Mouse (Mus musculus): ENCODE data around the gene Il27ra. TPM values are rescaled to one million over a fixed set of nuclear protein-coding genes. Genes with fewer than 3 reads are reported as not detected.
"Not testable (repeated sequence)": the region's sequence is repeated elsewhere in the genome, so short reads cannot be mapped to it uniquely, and the experiment has no call there.

Il27ra gene
- polyA plus RNA-seq, 1 experiment from 2014 or later, result 1.4 TPM

DNA sequence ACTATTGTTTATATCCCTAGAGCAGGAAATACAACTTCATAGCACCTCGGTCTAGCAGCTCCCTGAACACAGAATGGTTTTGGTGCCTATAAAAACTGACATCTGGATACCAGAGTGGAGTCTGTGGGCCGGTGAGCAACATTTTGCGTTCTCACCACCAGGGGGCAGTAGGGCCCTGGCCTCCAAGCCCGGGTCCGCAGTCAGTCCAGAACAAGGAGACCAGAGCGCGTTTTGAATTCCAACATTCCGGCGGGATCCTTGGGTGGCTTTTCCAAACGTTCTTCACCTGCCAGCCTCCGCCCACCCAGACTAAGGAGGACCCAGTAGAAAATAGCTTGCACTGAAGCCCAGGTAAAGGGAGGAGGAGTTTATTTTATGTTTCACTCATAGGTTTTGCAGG, 32.5 kb downstream of the Il27ra start:
- 2% methylated on average over 11 of the region's 11 CpGs for WGBS
- H3K4me1 ChIP-seq, result peaks cover 35% of the 10 kb centered on the region
- no peaks in the 10 kb centered on the region for H3K9me3 ChIP-seq
- H3K27ac ChIP-seq, result no peak overlapping the region
- H3K4me3 ChIP-seq, result no peak overlapping the region
- H3K36me3 ChIP-seq, result no peaks in the 10 kb centered on the region
- peak; percentile 92 for DNase-seq (ENCODE audit: low spot score)
- H3K27me3 ChIP-seq (ENCODE audit: insufficient read depth, poor library complexity, severe bottlenecking), result peaks cover 43% of the 10 kb centered on the region

DNA sequence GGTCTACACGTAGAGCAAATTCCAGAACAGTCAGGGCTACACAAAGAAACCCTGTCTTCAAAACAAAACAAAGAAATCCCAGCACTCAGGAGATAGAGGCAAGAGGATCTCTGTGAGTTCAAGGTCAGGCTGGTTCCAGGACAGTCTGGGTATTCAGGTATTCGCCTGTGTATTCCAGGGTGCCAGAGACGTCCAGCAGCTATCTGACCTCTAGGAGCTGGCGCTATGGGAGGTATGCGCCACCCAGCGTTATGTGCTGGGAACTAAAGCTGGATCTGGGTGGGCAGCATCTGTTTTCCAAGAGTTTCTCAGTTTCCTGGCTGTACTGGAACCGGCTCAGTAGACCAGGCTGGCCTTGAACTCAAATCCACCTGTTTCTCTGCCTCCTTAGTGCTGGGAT, 34.0 kb downstream of the Il27ra start:
- peaks cover 45% of the 10 kb centered on the region for H3K4me1 ChIP-seq
- no peak overlapping the region for H3K27ac ChIP-seq
- WGBS, result 29% methylated on average over 7 of the region's 7 CpGs
- peaks cover 37% of the 10 kb centered on the region for H3K27me3 ChIP-seq (ENCODE audit: insufficient read depth, poor library complexity, severe bottlenecking)
- H3K9me3 ChIP-seq, result no peaks in the 10 kb centered on the region
- no peak for DNase-seq (ENCODE audit: low spot score)
- H3K36me3 ChIP-seq, result no peaks in the 10 kb centered on the region
- no peak overlapping the region for H3K4me3 ChIP-seq

DNA sequence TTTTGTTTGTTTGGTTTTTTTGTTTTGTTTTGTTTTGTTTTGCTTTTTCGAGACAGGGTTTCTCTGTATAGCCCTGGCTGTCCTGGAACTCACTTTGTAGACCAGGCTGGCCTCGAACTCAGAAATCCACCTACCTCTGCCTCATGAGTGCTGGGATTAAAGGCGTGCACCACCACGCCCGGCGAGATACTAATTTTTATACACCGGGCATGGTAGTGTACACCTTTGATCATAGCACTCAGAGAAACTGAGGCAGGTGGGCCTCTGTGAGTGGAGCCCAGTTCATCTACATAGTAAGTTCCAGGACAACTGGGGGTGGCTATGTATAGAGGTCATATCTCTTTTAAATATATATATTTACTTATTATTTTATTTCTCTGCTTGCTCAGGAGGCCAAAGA, 36.9 kb downstream of the Il27ra start:
- not testable (repeated sequence) for H3K27ac ChIP-seq; DNase-seq (ENCODE audit: low spot score); H3K4me3 ChIP-seq; H3K9me3 ChIP-seq
- H3K4me1 ChIP-seq, result peaks cover 32% of the 10 kb centered on the region
- peaks cover 20% of the 10 kb centered on the region for H3K36me3 ChIP-seq
- H3K27me3 ChIP-seq (ENCODE audit: insufficient read depth, poor library complexity, severe bottlenecking), result peaks cover 37% of the 10 kb centered on the region
- 92% methylated on average over 7 of the region's 7 CpGs for WGBS

DNA sequence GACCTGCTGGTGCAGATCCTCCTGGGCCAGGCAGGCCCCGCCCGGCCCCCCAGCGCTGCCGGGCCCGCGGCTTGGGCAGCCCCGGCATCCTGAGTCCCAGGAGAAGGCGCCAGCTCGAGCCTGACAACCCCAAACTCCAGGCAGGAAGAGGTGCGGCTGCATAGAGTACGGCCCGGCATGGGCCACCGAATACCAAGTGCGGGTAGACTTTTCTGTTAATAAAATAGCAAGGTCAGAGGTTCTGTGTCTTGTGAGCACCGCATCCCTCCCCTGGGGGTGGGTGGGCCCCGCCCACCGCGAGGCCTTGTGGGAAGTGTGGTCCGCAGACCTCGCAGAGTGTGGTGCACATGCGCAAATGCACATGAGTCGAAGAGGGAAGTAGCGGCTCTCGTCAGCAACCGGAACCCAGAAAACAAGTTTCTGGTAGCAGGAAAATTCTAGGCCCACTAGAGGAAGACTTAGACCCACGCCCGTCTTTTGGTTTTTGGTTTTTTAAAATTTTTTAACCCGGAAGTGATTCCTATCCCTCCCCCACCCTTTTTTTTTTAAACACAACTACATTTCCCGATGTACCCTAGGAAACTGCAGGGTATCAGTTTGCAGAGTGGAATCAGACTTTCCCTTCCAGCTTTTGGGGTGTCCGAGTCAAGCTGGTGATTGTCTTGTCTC, 37.7 kb downstream of the Il27ra start:
- peaks cover 29% of the 10 kb centered on the region for H3K36me3 ChIP-seq
- peak; percentile 97 for DNase-seq (ENCODE audit: low spot score)
- H3K4me1 ChIP-seq, result peaks cover 28% of the 10 kb centered on the region
- peak overlapping the region; percentile 86 for H3K27ac ChIP-seq
- no peaks in the 10 kb centered on the region for H3K9me3 ChIP-seq
- H3K4me3 ChIP-seq, result peak overlapping the region; percentile 69
- peaks cover 37% of the 10 kb centered on the region for H3K27me3 ChIP-seq (ENCODE audit: insufficient read depth, poor library complexity, severe bottlenecking)
- WGBS, result 1% methylated on average over 30 of the region's 30 CpGs

DNA sequence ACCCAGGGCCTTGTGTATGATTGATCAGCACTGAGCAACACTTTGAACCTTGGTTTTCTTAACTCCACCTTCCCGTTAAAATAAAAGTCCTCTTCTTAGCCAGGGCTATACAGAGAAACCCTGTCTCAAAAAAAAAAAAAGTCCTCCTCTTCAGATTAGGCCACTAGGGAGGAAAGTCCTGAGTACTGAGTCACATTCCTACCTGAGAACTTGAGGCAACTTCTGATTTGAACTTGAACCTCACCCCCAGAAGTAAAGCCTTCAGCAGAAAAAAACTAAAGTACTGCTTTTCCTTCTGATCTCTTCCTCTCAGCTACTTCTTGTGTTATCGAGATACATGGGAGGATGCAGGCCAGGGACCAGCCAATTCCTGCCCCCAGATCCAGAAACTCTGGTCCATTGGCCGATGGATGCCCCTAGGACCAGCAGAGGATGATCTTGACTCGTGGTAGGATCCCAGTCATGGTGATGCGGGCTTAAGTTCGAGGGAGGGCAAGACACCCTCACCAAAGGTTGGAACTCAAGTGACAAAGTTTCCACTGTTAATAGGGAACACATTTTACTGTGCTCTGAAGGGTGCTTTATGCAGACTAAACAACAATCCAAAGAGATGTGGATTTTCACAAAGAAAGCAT, 38.7 kb downstream of the Il27ra start:
- Histone ChIP-seq H3K36me3 (peaks cover 37% of the 10 kb centered on the region), H3K27ac (no peak overlapping the region), H3K9me3 (no peaks in the 10 kb centered on the region), H3K27me3 (ENCODE audit: insufficient read depth, poor library complexity, severe bottlenecking) (peaks cover 43% of the 10 kb centered on the region), H3K4me3 (peak overlapping the region; percentile 69), H3K4me1 (peaks cover 37% of the 10 kb centered on the region)
- DNase-seq (ENCODE audit: low spot score), result no peak
- WGBS, result 73% methylated on average over 6 of the region's 6 CpGs

DNA sequence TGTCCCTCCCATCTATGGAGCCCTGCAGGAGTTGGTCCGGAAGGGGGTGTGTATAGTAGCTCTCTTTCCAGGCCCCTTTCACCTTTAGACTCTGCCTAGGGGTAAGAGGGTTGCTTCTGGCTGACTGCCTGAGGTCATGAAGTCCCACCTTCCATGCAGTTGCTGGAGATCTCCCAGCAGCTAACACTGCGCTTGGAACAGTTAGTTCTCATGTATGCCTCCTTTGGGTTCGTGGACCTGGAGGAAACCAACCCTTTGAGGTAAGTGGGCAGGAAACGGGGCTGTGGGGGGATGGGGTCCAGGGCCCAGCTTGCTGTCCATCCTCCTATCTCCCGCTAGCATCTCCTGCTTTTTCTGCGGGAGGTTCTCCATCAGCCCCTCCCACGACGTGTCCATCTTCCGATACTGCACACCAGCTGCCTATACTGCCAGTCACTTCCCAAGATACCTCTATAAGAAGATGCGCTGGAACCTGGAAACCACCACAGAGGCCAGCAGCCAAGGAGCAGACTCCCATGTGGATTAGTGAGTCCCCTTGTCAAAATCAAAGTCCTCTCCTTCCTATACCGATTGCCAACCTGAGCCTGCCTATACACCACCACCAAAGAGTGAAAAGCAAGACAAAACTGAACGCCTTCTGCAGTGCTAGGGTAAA, 39.3 kb downstream of the Il27ra start:
- no peaks in the 10 kb centered on the region for H3K9me3 ChIP-seq
- no peak overlapping the region for H3K4me3 ChIP-seq
- no peak for DNase-seq (ENCODE audit: low spot score)
- peaks cover 43% of the 10 kb centered on the region for H3K27me3 ChIP-seq (ENCODE audit: insufficient read depth, poor library complexity, severe bottlenecking)
- no peak overlapping the region for H3K27ac ChIP-seq
- WGBS, result 67% methylated on average over 12 of the region's 12 CpGs
- peaks cover 37% of the 10 kb centered on the region for H3K36me3 ChIP-seq
- peaks cover 42% of the 10 kb centered on the region for H3K4me1 ChIP-seq

DNA sequence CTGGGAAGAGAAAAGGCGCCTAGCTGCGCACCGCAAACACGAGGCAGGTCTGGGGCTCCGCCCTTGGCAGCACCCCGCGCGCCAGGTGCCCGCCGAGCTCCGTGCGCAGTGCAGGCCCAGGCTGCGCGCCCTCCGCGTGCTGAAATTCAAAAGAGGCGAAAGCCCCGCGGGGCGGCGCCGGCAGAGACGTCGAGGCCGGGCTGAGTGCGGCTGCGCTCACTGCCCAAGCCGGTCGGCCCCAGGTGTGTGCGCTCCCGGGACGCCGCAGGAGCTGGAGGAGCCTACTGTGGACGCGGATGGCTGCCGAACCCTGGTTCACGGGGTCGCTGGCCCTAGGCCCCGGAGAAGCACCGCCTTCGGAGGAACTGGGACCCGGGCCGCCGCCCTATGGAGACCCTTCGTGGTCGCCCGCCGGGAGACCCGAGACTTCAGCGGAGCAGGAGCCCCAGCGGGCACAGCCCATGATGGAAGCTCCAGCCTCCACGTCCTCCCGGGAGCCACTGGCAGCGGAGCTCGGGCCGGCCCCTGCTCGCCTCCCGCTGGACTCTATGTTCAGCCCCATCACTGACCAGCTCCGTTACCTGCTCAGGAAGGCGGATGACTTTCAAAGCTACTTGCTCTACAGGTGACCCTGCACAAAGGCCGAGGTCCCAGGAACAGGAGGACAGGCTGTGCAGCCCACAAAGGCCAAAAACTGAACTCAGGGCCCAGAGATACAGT, 40.9 kb downstream of the Il27ra start, which contains the start of gene 1700067K01Rik:
1700067K01Rik (plus strand) TSS at position 222 of the 720 bp plus-strand sequence.
- Histone ChIP-seq H3K36me3 (peaks cover 37% of the 10 kb centered on the region), H3K4me3 (peak within 1 kb of the TSS; percentile 48), H3K9me3 (no peaks in the 10 kb centered on the region), H3K27ac (peak within 1 kb of the TSS; percentile 56), H3K27me3 (ENCODE audit: insufficient read depth, poor library complexity, severe bottlenecking) (peaks cover 43% of the 10 kb centered on the region), H3K4me1 (peaks cover 45% of the 10 kb centered on the region)
- DNase-seq (ENCODE audit: low spot score), result peak; percentile 75
- 30% methylated on average over 61 of the region's 61 CpGs for WGBS

DNA sequence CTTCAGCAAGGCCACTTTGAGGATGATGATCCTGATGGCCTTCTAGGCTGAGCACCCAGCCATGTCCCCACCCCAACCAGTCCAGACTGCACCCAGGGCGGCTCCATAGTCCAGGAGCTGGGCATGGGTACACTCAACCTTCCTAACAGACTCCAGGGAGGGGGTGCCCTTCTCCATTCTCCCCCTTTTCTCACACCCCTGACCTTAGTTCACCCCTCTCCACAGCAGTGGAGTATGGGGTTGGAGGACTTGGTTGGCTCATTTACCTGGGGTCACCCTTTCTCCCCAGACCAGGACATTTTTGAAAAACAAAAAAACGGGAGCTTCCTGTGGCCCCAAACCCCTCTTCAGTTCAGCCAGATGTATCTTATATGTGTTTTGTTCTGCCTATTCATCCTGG, 42.6 kb downstream of the Il27ra start:
- Histone ChIP-seq H3K4me3 (peak overlapping the region; percentile 82; the same call in 1 of the 2 replicates), H3K27me3 (ENCODE audit: insufficient read depth, poor library complexity, severe bottlenecking) (peaks cover 43% of the 10 kb centered on the region), H3K27ac (no peak overlapping the region), H3K36me3 (peaks cover 45% of the 10 kb centered on the region), H3K4me1 (peaks cover 48% of the 10 kb centered on the region), H3K9me3 (no peaks in the 10 kb centered on the region)
- DNase-seq (ENCODE audit: low spot score), result no peak
- 92% methylated on average over 2 of the region's 2 CpGs for WGBS

DNA sequence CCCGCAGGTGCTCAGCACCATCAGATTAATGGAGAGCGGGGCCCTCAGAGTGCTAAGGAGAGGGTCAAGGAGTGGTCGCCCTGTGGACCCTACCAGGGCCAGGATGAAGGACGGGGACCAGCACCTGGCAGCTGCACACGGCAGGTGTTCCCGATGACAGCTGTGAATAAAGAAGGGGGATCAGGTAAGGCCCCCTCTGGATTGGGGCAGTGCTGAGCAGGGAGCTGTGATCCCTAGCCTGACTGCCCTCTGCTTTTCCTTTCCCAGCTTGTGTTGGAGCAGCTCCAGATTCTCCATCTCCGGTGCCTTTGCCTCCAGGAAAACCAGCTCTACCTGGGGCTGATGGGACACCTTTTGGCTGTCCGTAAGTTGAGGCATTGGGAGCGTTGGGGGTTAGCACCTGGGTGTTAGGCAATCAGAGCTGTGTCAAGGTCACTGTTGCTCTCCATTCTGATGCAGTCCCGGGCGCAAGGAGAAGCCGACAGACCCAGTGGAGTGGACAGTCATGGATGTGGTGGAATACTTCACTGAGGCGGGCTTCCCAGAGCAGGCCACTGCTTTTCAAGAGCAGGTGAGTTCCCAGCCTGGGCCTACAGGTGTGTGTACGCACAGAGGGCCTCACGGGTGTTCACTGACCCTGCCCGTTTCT, 43.2 kb downstream of the Il27ra start:
- no peak for DNase-seq (ENCODE audit: low spot score)
- WGBS, result 69% methylated on average over 16 of the region's 16 CpGs
- H3K36me3 ChIP-seq, result peaks cover 52% of the 10 kb centered on the region

DNA sequence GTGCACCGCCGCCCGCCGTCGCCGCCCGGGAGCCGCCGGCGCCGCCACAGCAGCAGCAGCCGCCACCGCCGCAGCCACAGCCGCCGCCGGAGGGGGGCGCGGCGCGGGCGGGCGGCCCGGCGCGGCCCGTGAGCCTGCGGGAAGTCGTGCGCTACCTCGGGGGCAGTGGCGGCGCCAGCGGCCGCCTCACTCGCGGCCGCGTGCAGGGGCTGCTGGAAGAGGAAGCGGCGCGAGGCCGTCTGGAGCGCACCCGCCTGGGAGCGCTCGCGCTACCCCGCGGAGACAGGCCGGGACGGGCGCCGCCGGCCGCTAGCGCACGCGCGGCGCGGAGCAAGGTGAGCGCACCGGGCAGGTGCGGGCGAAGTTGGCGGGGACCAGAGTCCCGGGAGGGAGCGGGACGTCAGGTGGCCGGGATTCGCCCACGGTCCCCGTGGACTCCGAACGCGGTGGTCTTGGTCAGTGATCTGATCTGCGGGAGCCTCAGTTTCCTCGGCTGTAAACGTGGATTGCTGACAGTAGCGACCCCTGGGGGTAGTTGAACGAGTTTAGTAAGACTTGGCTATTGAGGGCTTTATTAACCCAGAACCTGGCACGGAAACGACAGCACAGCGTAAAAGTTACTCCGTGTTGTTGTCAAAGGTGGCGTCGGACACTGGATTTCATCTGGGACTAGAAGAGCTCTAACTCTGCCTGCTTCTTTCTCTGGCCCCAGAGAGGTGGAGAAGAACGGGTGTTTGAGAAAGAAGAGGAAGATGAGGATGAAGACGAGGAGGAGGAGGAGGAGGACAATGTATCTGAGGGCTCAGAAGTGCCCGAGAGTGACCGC, 43.9 kb downstream of the Il27ra start:
- Histone ChIP-seq H3K27ac (peak overlapping the region; percentile 85), H3K4me1 (peaks cover 38% of the 10 kb centered on the region), H3K9me3 (no peaks in the 10 kb centered on the region), H3K4me3 (peak overlapping the region; percentile 82), H3K27me3 (ENCODE audit: insufficient read depth, poor library complexity, severe bottlenecking) (peaks cover 43% of the 10 kb centered on the region), H3K36me3 (peaks cover 58% of the 10 kb centered on the region)
- DNase-seq (ENCODE audit: low spot score), result no peak
- 10% methylated on average over 92 of the region's 92 CpGs for WGBS

More for the DNA sequence above, 43.2 kb downstream of the Il27ra start:
- peak overlapping the region; percentile 82 for H3K4me3 ChIP-seq
- no peaks in the 10 kb centered on the region for H3K9me3 ChIP-seq
- no peak overlapping the region for H3K27ac ChIP-seq
- peaks cover 43% of the 10 kb centered on the region for H3K27me3 ChIP-seq (ENCODE audit: insufficient read depth, poor library complexity, severe bottlenecking)
- H3K4me1 ChIP-seq, result peaks cover 44% of the 10 kb centered on the region

DNA sequence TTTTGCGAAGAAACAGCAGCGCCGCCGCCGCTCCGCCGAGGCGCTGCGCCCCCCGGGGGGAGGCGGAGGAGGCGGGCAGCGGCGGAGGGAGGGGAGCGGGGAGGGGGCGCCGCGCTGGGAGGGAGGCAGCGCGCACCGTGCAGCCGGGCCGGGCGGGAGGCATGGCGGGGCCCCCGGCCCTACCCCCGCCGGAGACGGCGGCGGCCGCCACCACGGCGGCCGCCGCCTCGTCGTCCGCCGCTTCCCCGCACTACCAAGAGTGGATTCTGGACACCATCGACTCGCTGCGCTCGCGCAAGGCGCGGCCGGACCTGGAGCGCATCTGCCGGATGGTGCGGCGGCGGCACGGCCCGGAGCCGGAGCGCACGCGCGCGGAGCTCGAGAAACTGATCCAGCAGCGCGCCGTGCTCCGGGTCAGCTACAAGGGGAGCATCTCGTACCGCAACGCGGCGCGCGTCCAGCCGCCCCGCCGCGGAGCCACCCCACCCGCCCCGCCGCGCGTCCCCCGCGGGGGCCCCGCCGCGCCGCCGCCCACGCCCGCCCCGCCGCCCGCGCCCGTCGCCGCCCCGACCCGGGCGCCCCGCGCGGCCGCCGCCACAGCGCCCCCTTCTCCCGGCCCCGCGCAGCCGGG, 44.8 kb downstream of the Il27ra start, which contains the start of gene Samd1:
Samd1 (plus strand) TSS at position 162 of the 631 bp plus-strand sequence.
- Histone ChIP-seq H3K4me3 (peak within 1 kb of the TSS; percentile 82), H3K4me1 (peaks cover 34% of the 10 kb centered on the region), H3K27me3 (ENCODE audit: insufficient read depth, poor library complexity, severe bottlenecking) (peaks cover 35% of the 10 kb centered on the region), H3K27ac (peak within 1 kb of the TSS; percentile 95), H3K9me3 (no peaks in the 10 kb centered on the region), H3K36me3 (peaks cover 56% of the 10 kb centered on the region)
- WGBS, result 10% methylated on average over 107 of the region's 112 CpGs
- no peak for DNase-seq (ENCODE audit: low spot score)

All from heart, embryonic 10.5 days (tissue).